Mouse (Mus musculus): ENCODE measurements around the gene Ykt6.
A peak's percentile ranks its signal among the peaks of the same experiment; 100 is the strongest.
"Not testable (repeated sequence)": the region's sequence is repeated elsewhere in the genome, so short reads cannot be mapped to it uniquely, and the experiment has no call there.

Ykt6 gene

DNA sequence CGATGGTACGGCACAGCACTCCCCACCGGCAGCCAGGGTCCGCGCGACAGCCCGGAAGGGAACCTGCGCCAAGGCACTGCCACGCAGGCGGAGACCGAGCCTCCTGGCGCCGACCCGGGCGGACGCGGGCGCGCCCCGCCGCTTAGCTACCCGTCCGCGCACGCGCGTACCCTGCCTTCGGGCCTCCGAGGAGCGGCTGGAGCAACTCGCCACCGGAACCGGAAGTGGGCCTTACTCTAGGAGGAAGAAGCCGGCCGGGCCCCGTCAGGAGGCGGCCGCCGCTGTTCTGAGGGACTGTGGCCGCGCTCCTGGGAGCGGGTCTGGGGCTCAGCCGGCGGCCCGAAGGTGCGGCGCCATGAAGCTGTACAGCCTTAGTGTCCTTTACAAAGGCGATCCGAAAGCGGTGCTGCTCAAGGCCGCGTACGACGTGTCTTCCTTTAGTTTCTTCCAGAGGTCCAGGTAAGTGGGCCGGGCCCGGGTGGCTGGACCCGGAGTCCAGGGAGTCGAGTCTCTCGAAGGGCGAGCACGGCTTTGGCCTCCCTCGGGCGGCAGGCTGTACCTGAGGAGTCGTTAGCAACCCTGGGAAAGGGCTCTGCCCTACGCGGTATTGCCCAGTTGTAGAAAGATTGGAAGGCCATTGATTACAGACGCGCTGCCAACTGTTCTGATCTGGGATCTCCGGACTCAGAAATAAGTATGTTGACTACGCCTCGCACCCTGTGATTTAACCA is at the start of gene Ykt6:
Ykt6 (plus strand) TSS at position 148 of the 731 bp plus-strand sequence.
- peak; percentile 96 to 97 for DNase-seq (ENCODE audit: low spot score in 2 of 2)

GRCm38 (mm10) chr11:5905778-5906518 is 49.5 kb upstream of the Ykt6 start:
- DNase-seq (ENCODE audit: low spot score in 2 of 2): peak in 1 of 2 experiments; percentile 57

DNA sequence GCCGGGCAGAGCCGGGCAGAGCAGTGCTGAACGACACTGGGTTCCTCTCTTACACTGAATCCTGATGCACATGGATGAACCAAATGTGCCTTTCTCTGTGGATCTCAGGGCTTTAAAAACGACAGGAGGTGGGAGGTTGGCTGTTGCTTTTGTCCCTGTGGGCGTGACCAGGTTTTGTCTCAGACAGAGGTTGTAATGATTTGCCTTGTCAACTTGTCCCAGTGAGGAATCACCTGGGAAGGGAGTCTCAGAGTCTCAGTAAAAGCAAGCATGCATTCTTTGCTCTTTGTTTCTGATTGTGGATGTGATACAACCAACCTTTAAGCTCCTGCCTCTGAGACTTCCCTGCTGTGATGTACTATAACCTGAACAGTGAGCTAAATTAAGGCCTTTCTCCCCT is 48.4 kb upstream of the Ykt6 start:
- peak in 1 of 2 experiments; percentile 15 for DNase-seq (ENCODE audit: low spot score in 2 of 2)

GRCm38 (mm10) chr11:5908642-5909041 is 46.9 kb upstream of the Ykt6 start:
- no peak for DNase-seq (ENCODE audit: low spot score in 2 of 2)

DNA sequence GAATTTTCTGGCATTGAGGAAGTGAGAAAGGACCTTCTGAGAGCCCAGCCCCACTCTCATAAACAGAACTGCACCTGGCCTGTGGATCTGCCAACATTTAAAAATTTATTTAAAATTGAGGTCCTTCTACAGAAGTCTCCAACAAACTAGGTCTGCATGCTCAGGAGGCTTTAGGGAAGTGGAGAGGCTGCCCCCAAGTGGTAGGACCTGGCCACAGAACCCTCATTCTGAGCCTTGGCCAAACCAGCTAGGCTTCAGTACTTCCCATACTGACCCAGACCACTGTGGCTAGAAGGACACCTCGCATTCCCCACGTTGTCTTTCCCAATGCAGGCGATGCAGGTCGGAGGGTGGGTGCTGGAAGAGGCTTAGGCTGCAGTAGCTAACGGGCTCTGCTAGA is 42.9 kb upstream of the Ykt6 start:
- DNase-seq (ENCODE audit: low spot score in 2 of 2): peak; percentile 68 to 77

- DNase-seq (ENCODE audit: low spot score in 2 of 2): peak in 1 of 2 experiments; percentile 38
Observed at GRCm38 (mm10) chr11:5913256-5913655, 42.2 kb upstream of the Ykt6 start.

- peak in 1 of 2 experiments; percentile 40 for DNase-seq (ENCODE audit: low spot score in 2 of 2)
Observed at GRCm38 (mm10) chr11:5913936-5914335, 41.6 kb upstream of the Ykt6 start.

DNA sequence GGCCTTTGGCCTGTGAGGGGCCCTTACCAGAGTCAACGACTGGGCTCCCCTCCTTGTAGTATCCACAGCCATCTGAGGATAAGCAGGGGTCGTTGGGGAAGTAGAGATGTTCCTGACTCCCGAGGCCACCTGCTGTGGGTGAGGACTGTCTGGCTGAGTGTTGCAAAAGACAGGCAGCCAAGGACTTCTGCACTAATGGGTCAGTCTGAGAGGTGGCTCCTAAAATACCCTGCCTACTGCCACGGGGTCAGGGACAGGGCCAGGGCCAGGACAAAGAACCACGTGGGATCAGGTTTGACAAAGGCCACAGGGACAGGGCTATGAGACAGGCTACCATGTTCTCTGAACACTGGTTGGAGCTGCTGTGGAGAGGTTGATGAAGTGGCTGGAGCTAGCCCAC is 40.6 kb upstream of the Ykt6 start:
- DNase-seq (ENCODE audit: low spot score in 2 of 2): no peak

DNA sequence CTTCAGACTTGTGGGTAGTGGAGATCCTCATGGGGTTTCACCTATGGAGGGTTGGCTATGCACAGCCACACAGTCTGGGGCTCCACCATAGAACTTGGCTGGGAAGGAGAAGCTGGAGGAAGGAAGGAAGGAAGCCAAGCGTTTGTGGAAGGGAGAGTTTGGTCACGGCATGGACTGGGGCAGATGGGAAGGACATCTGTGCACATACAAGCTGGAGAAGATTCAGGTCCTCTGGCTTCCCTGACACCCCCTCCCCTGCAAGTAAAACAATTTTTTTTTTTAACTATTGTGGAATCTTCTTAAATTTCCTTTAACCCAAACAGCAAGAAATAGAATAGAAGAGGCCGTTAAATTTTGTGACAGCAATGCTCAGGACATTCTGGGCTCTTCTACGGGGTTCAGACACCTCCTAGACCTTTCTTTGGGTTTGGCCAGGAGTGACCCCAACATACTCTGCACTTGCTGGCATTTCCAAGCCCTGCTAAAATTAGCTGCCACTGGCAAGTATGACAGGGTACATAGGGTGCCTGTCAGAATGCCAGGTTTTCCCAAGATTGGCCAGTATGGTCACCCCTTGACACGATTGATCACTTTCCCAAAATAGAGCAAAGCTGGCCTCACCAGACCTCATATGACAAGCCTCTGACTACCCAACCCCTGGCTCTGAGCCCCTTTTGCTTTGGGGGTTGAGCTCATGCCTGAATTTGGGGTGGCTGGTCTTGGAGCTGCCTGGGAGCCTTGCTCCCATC is 39.9 kb upstream of the Ykt6 start:
- peak in 1 of 2 experiments; percentile 60 for DNase-seq (ENCODE audit: low spot score in 2 of 2)

DNA sequence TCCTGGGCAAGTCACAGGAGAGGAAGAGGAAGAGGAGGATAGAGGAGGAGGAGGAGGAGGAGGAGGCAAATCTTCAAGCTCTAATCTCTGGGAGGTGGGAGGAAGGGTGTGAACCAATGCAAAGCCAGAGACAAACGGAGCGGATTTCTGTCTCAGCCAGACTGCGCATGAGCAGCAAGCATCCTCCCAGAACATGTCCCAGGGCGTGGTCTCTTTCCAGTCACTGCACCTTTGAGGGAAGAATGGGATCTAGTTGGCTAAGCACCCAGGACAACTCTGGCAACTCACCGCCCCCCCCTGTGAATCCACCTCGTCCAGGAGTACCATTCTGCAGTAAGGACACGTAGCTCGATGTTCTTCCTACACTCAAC is 39.3 kb upstream of the Ykt6 start:
- no peak for DNase-seq (ENCODE audit: low spot score in 2 of 2)

DNA sequence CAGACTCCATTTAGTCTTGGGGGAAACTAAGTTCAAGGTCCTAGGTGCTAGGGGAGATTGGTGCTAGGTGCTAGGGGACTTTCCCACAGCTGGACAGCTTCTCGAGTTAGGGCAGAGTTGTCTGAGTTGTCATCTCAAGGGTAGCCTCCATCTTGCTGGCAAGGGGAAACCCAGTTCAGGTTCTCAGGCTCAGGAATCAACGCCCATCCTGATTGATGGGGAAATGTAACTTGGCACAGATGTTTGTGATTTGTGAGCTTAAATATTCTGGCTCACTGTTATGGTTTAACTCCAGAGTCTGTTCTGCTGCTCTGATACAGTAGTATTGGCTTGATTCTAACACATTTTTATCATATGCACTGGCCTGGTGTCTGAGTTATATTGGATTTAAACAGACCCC is 37.4 kb upstream of the Ykt6 start:
- DNase-seq (ENCODE audit: low spot score in 2 of 2): no peak

DNA sequence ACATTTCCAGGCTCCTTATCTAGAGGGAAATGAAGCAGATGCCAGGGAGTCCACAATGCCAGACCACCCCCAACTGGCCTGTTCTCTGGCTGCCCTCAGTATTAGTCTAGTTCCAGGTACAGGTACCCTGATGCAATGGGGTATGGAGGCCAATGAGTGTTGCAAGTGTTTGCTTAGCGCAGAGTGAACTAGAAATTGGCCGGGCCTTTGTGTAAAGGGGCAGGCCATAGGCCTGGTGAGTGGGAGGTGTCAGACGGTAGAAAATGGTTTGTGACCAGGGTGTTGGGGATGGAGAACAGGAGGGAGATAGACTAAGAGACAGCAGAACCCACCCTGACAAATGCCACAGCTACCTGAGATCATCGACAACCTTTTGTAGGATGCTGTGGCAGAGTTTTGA is 35.9 kb upstream of the Ykt6 start:
- DNase-seq (ENCODE audit: low spot score in 2 of 2): no peak

- no peak for DNase-seq (ENCODE audit: low spot score in 2 of 2)
Observed at GRCm38 (mm10) chr11:5920323-5920960, 35.1 kb upstream of the Ykt6 start.

- DNase-seq (ENCODE audit: low spot score in 2 of 2): no peak
Observed at GRCm38 (mm10) chr11:5924699-5925098, 30.8 kb upstream of the Ykt6 start.

DNA sequence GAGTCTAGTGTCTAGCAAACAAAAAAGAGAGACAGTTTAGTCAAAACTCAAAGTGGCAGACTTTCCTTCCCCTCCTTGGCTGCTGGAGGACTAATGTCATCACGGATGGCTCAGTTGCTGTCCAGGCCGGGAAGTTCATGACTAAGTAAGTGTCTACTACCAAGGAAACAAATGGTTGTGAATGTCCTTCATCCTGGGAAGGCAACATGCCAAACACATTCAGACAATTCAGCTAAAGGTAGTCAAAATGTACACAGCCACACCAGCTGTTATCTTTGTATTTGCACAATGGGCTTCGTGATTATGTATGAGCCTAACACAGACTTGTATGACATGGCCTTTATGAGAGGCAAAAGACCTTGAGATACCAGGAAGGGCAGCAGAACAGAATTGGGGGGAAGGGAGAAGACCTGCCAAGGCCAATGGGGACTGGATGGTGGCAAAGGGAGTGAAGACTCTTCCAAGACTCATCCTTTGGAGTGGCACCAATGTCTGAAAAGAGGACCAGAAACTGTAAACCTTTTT is 28.7 kb upstream of the Ykt6 start:
- DNase-seq (ENCODE audit: low spot score in 2 of 2): no peak

DNA sequence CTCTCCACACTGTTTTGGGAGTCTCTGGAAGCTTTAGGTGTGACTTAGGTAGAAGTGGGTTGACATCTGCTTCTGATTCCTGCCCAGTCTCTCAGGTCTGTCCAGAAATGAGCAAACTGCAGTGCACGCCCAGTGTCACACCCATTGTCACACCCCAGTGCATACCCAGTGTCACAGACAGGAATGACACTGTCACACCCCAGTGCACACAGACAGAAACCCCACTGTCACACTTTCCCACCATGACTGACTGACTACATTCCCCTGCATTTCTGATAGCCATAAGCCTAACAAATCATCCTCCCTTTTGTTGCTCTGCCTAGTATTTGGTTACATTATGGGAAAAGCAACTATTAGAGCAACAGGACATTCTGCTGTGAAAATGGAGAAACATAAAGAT is 24.9 kb upstream of the Ykt6 start:
- DNase-seq (ENCODE audit: low spot score in 2 of 2): no peak

DNA sequence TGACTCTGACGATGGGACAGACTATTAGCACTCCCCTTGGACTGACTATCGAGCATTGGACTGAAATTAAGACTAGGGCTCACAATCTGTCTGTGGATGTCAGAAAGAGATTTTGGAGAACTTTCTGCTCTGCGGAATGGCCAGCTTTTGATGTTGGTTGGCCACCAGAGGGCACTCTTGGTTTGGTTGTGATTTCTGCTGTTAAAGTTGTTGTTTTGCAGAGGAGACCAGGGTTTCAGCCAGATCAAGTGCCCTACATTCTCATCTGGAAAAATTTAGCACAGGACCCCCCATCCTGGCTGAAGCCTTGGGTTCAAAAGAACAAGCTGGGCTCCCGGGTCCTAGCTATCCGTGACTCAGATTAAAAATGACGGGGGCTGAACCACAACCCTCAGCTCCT is 23.5 kb upstream of the Ykt6 start:
- DNase-seq (ENCODE audit: low spot score in 2 of 2): not testable (repeated sequence)

DNA sequence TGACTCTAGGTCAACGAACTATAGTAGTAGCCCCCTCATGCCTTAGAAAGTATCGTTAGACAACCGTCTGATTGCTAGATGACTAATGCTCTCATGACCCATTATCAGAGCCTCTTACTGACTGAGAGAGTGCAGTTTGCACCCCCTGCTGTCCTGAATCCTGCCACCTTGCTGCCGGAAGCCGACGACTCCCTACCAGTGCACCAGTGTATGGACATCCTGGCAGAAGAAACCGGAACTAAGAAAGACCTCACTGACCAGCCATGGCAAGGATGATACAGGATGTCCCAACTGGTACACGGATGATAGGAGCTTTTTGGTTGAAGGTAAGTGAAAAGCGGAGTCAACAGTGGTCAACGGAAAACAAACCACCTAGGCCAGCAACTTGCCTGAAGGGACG is 21.0 kb upstream of the Ykt6 start:
- DNase-seq (ENCODE audit: low spot score in 2 of 2): not testable (repeated sequence)

DNA sequence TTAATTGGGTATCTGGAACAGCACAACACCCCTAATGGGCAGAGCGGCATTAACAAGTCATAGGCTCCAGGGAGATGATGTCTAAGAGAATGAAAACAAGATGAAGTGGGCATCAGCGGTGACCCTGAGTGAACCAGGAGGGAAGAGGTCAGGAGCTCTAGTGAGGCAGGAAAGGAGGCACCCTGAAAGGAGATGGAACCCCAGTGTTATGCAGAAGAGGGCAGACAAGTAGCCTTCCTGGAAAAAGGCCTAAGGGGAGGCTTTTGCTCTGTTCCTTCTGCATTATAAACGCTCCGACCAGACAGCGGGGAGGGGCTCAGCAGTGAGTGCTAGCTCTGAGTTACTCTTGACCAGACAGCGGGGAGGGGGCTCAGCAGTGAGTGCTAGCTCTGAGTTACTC is 12.5 kb upstream of the Ykt6 start:
- no peak for DNase-seq (ENCODE audit: low spot score in 2 of 2)

GRCm38 (mm10) chr11:5945096-5945495 is 10.4 kb upstream of the Ykt6 start:
- DNase-seq (ENCODE audit: low spot score in 2 of 2): no peak

GRCm38 (mm10) chr11:5947796-5948195 is 7.7 kb upstream of the Ykt6 start:
- no peak for DNase-seq (ENCODE audit: low spot score in 2 of 2)
